Mouse (Mus musculus) adrenal gland, adult 8-10 months (tissue): ENCODE data around the gene Hist1h3b. TPM values are rescaled to one million over a fixed set of nuclear protein-coding genes. Genes with fewer than 3 reads are reported as not detected.
A peak's percentile ranks its signal among the peaks of the same experiment; 100 is the strongest.
"Not testable (repeated sequence)": the region's sequence is repeated elsewhere in the genome, so short reads cannot be mapped to it uniquely, and the experiment has no call there.

Experiments used
- DNase-seq: peaks from one replicate; pipeline ENCODE4 v3.0.0; 2022
- total RNA-seq, 4 experiments: library from RNA; stranded (reverse); gene quantifications; 2 replicates each; pipeline ENCODE4 v1.2.4; 2022

Gene Hist1h3b
- total RNA-seq, 4 experiments from 2014 or later, result 18.1 to 29.8 (median 26.6) TPM

DNA sequence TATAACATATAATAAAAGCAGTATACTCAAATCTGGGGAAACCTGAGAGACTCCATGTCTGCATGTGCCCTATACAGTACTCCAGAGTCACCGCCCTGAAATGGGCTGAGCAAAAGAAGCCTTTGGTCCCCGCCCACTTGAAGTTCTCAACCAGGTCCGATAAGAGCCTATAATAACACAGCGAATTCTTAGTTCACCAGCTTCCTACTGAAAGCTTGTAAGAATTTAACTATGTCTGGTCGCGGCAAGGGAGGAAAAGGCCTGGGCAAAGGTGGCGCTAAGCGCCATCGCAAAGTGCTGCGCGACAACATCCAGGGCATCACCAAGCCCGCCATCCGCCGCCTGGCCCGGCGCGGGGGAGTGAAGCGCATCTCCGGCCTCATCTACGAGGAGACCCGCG lies 4.7 kb downstream of the Hist1h3b start, which contains the start of gene Hist1h4b:
Gene Hist1h4b, plus strand, starts transcription at position 224 of the 400 bp plus-strand sequence.
- DNase-seq, result peak; percentile 82

DNA sequence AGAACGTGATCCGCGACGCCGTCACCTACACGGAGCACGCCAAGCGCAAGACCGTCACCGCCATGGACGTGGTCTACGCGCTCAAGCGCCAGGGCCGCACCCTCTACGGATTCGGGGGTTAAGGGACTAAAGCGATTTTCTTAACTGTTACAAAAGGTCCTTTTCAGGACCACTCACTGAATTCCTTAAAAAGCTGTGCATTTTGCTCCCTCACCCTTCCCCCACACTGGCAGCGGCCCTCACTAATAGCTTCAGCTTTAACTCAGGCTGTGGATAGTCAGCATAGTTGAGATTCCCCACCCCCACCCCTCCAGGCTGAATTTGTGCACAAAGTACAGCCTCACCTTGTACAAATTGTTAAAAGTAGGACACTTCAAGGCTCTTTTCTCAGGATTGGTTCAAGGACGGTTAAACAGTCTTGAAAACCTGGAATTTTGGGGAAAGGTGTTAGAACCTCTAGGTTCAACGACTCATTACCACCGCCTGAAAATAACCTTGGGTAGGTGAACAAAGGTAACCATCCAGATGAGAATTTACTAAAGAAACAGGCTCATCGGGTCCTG lies 5.2 kb downstream of the Hist1h3b start:
- no peak for DNase-seq

DNA sequence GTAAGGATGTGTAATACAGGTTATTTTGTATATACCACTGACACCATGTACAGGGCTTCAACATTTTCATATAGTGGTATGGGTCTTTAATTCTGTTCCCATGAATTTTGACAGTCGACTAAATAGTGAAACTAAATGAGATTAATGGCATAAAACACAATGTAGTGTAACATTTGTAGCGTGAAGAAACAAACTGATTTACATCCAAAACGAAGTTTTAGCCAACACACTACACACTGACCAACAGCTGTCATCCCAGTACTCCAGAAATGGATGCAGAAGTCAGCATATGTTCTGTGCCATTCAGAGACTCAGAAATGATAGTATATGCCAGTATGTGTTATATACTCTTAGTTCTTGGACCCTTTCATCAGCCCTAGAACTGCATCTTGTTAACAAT lies 5.9 kb downstream of the Hist1h3b start:
- DNase-seq, result no peak

DNA sequence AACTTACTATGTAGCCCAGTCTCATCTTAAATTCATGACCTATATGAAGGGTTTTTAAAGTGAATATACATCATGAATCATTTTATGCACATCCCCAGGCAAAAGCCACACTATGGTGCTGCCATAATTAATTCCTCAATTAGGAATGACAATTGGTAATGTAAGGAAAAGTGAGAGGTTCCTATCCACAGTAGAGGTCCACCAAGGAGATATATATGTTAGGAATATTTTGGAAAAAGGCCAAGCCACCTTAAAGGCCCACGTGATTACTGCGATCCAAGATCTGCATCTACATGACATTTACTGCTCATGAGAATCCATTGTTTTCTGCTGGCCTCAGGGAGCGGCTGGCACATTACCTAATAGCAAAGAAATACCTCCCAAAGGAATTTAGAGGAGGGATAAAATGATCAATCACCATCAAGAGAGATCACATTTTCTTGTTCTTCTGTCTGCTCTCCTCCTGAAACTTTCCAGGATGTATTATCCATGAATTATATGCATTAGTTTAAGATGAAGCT lies 7.2 kb downstream of the Hist1h3b start:
- no peak for DNase-seq

DNA sequence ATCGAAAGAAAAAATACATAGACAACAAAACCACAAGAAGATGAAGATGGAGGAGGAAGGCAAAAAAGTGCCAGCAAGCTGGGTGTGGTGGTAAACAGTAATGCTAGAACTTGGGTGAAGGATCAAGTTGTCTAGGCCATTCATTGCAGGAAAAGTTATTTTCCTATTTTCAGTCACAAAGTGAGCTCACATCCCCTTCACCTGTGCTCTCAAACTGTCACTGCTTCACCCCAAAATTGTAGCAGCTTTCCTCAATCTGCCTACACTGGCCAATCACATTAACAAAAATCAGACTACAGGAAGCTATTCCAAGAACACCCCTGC lies 7.8 kb downstream of the Hist1h3b start:
- no peak for DNase-seq

DNA sequence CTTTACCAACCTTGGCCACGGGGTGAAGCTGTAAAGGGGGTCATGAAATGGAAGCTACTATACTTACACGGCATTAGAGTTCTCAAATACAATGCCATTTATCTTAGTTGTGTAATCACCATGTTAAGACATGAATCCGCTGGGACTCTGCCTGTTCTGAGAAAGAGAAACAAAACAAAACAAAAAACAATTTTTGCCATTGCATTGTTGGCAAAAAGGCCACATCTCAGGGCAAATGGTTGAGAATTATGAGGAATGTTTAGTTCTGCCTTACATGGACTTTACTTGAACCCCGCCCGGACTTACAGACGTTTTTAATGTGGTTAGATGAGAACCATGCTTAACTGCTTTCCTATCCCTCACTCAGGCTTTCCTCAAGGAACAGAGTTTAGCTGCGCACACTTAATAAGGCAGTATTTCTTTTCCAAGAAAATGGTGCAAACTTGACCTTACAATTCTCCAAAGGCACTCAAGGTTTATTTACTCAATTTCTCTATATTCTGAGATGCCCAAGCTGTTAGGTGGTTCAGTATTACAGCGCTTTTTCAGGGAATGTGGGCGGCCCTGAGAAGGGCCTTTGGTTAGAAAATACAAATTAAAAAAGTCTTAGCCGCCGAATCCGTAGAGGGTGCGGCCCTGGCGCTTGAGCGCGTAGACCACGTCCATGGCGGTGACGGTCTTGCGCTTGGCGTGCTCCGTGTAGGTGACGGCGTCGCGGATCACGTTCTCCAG lies 8.3 kb downstream of the Hist1h3b start:
- no peak for DNase-seq

DNA sequence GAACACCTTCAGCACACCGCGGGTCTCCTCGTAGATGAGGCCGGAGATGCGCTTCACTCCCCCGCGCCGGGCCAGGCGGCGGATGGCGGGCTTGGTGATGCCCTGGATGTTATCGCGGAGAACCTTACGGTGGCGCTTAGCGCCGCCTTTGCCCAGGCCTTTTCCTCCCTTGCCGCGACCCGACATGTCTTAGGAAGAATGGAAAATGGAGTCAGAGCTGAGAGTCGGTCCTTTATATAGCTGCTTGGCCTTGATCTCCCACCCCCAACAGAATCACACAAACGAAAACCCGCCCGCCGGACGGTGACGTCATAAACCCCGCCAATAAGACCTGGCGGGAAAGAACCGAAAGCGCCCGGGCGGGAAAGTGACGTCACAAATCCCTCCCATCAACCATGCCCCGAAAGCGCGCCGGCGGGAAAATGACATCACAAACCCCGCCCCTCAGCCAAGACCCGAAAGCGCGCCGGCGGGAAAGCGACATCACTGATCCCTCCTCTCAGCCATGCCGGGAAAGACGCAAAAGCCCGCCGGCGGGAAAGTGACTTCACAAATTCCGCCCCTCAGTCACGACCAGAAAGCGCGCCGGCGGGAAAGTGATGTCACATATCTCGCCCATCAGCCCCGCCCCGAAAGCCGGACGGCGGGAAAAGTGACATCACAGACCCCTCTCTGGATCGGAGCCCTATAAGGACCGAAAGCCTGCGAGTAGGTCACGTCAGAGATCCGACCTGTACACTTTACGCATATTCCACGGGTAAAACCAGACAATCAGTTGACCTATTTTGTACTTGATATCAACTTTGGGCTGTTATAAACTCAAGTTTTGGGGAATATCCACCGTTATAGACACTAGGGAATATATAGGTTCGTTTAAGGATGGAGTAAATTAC lies 9.2 kb downstream of the Hist1h3b start, which contains the start of gene Hist1h4a:
Gene Hist1h4a, minus strand, starts transcription at position 259 of the 893 bp plus-strand sequence.
- peak; percentile 97 for DNase-seq

DNA sequence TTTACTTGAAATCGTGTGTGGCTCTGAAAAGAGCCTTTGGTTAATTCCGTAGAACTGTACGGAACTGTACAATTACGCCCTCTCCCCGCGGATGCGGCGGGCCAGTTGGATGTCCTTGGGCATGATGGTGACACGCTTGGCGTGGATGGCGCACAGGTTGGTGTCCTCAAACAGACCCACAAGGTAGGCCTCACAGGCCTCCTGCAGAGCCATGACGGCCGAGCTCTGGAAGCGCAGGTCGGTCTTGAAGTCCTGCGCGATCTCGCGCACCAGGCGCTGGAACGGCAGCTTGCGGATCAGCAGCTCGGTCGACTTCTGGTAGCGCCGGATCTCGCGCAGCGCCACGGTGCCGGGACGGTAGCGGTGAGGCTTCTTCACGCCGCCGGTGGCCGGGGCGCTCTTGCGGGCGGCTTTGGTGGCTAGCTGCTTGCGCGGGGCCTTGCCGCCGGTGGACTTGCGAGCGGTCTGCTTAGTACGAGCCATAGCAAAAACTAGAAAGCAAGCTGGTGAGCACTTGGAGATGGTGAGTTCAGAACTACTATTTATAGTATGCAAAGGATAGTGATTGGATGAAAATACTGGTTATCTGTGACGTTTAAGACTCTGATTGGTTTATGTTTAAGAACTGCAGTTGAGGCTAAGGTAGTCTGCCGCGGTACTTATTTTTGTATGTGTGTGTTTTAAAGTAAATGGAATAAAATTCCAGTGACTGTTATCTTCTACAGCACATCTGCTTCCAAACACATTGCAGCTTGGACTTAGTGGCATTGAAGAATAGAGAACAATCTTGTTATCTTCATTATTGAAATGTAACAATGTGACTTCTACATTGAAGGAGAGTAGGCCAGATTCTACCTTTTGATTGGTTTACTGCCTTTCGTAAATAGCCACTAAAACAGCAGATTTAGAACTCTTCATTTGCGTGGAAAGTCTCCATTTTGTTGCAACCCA lies 10.1 kb downstream of the Hist1h3b start, which contains the start of gene Hist1h3a:
Gene Hist1h3a, minus strand, starts transcription at position 516 of the 951 bp plus-strand sequence.
- DNase-seq, result peak; percentile 67

DNA sequence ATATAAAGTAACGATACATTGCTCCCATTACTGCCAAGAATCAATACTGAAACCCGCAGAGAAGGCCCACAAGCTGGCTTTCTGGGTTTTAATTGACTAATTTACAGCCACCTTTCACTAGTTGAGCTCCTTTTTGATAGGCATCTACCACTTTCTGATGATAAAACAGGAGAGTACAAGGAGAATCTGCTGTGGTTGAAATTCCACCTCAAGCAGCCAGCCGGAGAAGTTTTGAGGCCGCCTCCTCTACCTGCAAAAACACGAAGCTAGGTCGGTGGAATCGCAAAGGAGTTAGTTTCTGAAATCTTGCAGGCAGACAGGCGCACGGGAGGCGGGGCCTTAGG lies 11.1 kb downstream of the Hist1h3b start:
- DNase-seq, result no peak

DNA sequence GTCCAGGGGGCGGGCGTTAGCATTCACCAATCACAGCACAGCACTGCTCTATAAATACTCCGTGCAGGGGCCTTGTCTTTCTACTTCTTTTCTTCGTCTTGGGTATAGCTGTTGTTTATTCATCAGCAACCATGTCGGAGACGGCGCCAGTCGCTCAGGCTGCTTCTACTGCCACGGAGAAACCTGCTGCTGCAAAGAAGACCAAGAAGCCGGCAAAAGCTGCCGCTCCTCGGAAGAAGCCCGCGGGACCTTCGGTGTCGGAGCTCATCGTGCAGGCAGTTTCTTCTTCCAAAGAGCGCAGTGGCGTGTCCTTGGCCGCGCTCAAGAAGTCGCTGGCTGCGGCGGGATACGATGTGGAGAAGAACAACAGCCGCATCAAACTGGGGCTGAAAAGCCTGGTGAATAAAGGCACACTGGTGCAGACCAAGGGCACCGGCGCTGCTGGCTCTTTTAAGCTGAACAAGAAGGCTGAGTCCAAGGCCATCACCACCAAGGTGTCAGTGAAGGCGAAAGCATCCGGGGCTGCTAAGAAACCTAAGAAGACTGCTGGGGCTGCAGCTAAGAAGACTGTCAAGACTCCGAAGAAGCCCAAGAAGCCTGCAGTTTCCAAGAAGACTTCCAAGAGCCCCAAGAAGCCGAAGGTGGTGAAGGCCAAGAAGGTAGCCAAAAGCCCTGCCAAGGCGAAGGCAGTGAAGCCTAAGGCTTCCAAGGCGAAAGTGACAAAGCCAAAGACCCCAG lies 11.7 kb downstream of the Hist1h3b start, which contains the start of gene Hist1h1a:
Gene Hist1h1a, plus strand, starts transcription at position 81 of the 738 bp plus-strand sequence.
- peak; percentile 75 for DNase-seq

DNA sequence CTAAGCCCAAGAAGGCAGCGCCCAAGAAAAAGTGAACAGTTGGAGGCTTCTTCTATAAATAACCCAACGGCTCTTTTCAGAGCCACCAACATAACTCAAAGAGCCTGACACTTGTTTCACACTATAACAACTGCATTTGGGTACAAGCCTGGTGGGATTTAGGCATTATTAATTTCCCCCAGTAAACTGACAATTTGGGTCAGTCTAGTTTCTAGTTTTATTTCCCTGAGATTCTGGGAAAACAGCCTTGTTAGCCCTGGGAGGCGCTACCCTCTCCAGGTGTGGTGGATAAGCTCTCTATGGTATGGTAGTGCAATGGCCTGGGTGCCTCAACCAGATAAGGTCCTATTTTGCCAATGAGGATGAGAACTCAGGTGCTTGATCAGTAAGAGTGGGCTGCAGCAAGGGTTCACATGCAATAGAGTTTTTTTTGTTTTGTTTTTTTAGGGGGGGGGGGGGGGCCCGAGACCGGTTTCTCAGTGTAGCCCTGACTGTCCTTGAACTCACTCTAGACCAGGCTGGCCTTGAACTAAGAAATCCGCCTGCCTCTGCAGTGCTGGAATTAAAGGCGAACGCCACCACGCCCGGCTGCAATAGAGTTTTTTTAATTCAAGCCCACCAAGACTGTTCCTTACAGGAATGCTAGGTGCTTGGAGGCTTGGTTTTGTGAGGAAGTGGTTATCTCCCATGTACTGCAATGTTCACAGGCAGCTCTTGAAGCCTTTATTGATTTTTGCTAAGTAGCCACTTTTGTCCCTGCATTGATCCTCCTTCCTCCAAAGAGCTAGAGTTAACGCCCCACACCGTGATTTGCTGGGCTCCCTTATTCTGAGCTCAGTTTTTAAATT lies 12.5 kb downstream of the Hist1h3b start:
- DNase-seq, result no peak

DNA sequence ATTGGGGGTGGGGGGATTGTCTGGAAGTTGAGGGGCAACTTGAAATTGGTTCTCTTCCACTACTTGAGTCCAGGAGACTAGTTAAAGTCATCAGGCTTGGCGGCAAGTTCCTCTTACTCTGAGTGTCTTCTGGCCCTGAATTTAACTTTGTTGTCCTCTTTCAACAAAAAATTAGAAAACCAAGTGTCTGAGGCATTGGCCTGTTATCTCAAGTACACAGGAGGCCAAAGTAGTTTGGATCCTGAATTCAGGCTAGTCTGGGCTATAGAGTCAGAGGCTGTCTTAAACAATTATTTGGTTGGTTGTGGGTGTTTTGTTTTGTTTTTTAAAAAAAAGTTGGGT lies 13.1 kb downstream of the Hist1h3b start:
- no peak for DNase-seq

DNA sequence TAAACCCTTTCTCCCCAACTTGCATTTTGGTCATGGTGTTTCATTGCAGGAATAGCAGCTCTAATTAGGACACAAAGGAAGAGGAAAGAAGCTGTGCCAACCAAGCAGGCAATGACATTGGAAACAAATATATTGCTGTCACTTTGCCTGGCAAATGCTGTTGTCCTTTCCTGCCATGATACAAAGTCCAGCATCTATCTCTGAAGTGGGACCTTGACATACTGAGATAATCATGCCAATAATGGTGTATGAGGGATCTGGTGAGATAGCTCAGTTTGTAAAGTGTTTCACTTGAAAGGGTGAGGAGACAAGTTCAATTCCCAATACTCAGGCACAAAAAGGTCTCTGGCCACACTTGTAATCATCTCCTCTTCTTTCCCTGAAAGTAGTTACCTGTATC lies 14.7 kb downstream of the Hist1h3b start:
- peak; percentile 33 for DNase-seq

DNA sequence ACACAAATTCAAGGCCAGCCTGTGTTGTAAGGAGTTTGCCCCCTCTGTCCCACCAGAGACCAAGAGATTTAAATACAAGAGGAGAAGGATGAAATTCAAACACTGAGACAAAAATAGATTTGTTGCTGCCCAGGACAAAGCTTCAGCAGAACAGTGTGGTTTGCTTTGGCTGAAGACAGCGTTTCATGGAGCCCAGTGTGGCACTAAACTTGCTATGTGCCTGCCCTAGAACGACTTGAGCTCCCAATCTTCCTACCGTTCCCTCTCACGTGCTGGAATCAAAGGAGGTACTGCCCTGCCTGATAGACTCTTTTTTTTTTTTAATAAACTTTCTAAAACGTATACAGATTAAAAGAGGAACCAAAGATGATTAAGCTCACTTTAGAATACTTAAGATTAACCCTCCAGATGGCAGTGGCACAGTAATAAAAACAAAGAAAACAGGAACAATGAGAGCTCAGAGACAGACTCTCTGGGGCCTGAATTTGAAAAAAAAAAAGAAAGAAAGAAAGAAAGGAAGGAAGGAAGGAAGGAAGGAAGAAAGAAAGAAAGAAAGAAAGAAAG lies 16.8 kb downstream of the Hist1h3b start:
- no peak for DNase-seq

DNA sequence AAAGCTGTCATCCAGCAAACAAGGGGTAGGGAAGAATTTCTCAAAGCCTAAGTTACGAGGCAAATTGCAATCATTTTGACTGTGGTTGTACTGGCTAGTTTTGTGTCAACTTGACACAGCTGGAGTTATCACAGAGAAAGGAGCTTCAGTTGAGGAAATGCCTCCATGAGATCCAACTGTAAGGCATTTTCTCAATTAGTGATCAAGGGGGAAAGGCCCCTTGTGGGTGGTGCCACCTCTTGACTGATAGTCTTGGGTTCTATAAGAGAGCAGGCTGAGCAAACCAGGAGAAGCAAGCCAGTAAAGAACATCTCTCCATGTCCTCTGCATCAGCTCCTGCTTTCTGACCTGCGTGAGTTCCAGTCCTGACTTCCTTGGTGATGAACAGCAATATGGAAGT lies 17.5 kb downstream of the Hist1h3b start, which contains the start of gene Trim38:
Gene Trim38, plus strand, starts transcription at position 301 of the 400 bp plus-strand sequence.
- DNase-seq, result not testable (repeated sequence)

DNA sequence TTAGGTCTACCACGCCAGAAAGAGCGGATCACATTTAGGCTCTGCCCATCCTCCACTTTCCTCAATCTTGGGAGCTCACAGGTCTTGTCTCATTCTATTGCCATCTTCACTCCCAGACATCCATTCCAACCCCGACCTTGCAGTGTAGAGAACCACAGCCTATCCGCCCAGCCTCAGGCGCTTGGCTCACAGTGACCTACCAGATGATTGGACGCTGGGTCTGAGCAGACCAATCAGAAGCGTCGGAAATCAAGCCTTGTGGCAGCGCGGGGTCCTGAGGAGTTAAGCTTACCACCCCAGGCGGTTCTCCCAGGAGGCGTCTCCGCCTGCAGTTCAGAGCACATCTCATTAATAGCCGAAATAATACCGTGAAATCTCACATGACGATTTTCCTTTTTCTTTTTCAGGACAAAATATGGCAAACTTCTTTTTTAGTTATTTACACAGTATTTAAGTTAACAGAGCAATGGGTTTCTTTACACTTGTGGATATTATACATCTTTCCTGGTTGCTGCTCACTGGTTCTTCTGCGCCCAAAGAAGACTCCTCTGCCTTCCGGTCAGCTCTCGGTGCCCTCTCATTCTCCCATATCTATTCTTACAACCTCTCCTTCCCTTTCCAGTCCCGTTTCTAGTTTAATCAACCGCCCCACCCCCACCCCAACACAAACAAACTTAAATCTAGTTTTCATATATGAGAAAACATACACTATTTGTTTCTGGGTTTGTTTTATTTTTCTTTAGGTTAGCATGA lies 20.7 kb downstream of the Hist1h3b start:
- no peak for DNase-seq

DNA sequence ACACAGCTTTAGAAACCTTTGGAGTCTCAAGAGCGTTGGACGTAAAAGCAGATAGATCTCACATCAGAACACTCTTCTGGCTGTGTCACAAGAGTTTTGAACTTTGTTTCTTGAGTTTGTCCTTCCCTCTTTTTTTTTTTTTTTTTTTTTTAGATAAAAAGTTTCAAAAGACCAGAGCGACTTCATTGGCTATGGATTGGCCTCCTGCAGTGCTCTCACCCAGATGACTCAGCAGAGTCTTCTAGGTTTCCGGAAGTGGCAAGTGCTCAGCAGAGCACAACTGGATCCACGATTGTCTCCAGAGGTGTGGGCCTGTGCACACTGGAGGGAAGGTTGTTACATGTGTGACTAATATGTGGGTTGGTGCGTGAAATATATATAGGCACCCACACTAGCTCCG lies 26.3 kb downstream of the Hist1h3b start:
- DNase-seq, result no peak

DNA sequence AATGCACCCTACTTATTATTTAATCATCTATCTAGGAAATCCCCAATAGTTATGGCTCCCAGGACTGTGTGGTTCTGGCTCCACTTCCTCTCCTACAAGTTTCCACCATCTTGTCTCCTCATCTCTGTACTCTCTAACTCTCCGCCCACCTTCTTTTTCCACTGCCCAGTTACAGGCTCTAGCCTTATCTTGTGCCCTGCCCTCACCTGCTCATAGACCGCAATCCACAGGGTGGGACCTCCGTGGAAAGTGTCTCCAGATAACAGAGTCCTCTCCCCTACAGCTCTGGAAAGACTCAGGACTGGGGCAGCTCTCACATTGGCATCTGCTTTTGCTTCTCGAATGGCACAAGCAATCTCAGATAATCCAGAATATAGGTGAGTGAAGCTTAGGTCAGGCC lies 27.0 kb downstream of the Hist1h3b start:
- DNase-seq, result no peak

DNA sequence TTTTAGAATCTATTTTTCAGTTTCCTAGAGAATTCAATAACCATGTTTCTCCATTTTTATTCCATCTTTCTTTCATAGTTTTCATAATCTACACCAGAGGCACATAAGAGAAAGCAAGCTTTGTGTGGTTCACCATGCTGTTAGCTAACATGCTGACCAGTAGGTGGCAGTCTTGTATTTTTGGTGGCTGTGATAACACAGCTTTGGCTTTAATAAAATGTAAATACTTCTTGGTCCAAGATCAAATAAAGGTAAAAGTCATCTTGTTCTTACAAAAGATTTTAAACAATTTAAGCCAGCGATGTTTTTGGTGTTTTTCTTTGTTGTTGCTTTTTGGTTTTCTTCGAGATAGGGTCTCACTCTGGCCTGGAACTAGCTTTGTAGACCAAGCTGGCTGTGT lies 40.5 kb downstream of the Hist1h3b start:
- DNase-seq, result no peak
